In the genomic region with DNA sequence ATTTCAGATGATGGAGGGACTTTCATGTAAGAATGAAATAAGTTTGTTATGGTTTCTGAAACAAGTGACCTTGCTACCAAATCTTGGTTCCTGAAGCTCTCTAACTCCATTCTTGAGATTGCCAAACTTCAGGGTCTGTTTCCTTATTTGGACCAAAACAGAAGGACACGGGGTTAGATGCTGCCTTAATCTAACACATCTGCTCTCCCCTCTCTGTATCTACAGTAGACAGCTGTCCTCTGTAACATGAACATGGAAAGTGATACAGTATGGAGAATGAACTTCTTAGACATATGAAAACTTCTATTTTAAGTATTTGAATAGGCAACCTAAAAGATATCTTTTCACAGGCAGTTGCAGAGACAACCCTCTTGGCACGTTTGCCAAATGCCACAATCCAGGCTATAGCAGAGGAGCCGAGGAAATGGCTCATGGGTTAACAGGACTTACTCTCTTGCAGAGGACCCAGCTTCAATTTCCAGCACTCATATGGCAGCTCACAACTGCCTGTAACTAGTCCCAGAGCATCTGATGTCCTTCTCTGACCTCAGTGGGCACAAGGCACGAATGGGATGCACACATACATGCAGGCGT, we compare ENCODE assay signal across 17 mouse cellular contexts.
"Had no signal": no experiment of that assay in that cellular context is flagged by ENCODE, and none has a peak within 500 bp of the region (broad histone marks: within the 10 kb centered on the region; RNA-seq: fewer than 3 reads in every experiment).

No protein-coding gene starts in this region.

- H3K9ac ChIP-seq: lung, embryonic 15.5 days; midbrain, embryonic 13.5 days; midbrain, embryonic 15.5 days; neural tube, embryonic 12.5 days had no signal

- H3K27ac ChIP-seq: lung, embryonic 15.5 days; macrophage; midbrain, embryonic 13.5 days; midbrain, embryonic 15.5 days; neural tube, embryonic 12.5 days had no signal

- ATAC-seq: lung, postnatal 0 days; midbrain, embryonic 13.5 days; midbrain, embryonic 15.5 days had no signal

- DNase-seq: lung, adult 2 months; lung, postnatal 14 days; lung, postnatal 36 days; right cerebral cortex, postnatal 25 days; right cerebral cortex, postnatal 4 days; spleen, adult 18-20 months; thymus, adult 18-20 months; thymus, postnatal 14 days; thymus, postnatal 36 days had no signal

- H3K36me3 ChIP-seq: lung, embryonic 15.5 days; midbrain, embryonic 13.5 days; midbrain, embryonic 15.5 days; neural tube, embryonic 12.5 days had no signal

- H3K4me1 ChIP-seq: megakaryocyte, embryonic 14.5 days had no signal

- H3K9me3 ChIP-seq: lung, embryonic 15.5 days; midbrain, embryonic 13.5 days; midbrain, embryonic 15.5 days; neural tube, embryonic 12.5 days had no signal

- H3K4me2 ChIP-seq: lung, embryonic 15.5 days; midbrain, embryonic 11.5 days; midbrain, embryonic 13.5 days; midbrain, embryonic 15.5 days; neural tube, embryonic 12.5 days had no signal

- H3K4me3 ChIP-seq: lung, embryonic 15.5 days; megakaryocyte, embryonic 14.5 days; midbrain, embryonic 13.5 days; midbrain, embryonic 15.5 days; neural tube, embryonic 12.5 days had no signal

- H3K27me3 ChIP-seq: midbrain, embryonic 13.5 days; midbrain, embryonic 15.5 days; neural tube, embryonic 12.5 days had no signal
